Mouse (Mus musculus) liver, adult 2 months (tissue): ENCODE measurements around the gene Gm6268. TPM values are rescaled to one million over a fixed set of nuclear protein-coding genes. Genes with fewer than 3 reads are reported as not detected.

Source experiments
- DNase-seq: peaks from one replicate; pipeline ENCODE4 v3.0.0-alpha.2; 2011; ENCODE audit warnings: low read depth, low spot score; ENCODE audit errors: extremely low read depth
- H3K27ac ChIP-seq: fragments of 200-500 bp; replicated peaks from 2 replicates; pipeline ENCODE4 v1.5.1; 2012; ENCODE audit warnings: low read depth, mild to moderate bottlenecking, control low read depth, inconsistent platforms, low read length; ENCODE audit not compliant: insufficient read depth
- H3K27me3 ChIP-seq: fragments of 200-500 bp; 2 replicates; pipeline ENCODE4 v1.6.1; 2012; ENCODE audit warnings: mild to moderate bottlenecking, moderate library complexity, low read length, inconsistent platforms; ENCODE audit not compliant: control insufficient read depth, insufficient read depth
- H3K36me3 ChIP-seq: fragments of 200-500 bp; 2 replicates; pipeline ENCODE4 v1.6.1; 2012; ENCODE audit warnings: low read length, inconsistent platforms; ENCODE audit not compliant: control insufficient read depth, insufficient read depth
- H3K4me1 ChIP-seq: fragments of 200-500 bp; 2 replicates; pipeline ENCODE4 v1.6.1; 2011; ENCODE audit warnings: low read length; ENCODE audit not compliant: control insufficient read depth, insufficient read depth
- H3K4me3 ChIP-seq: fragments of 200-500 bp; 2 replicates; pipeline ENCODE4 v1.5.1; 2011; ENCODE audit warnings: low read depth, mild to moderate bottlenecking, control low read depth, low read length, moderate library complexity; ENCODE audit not compliant: insufficient read depth
- H3K79me2 ChIP-seq: fragments of 200-500 bp; 2 replicates; pipeline ENCODE4 v1.6.1; 2012; ENCODE audit warnings: inconsistent platforms, mild to moderate bottlenecking, low read length, moderate library complexity; ENCODE audit not compliant: control insufficient read depth, insufficient read depth
- H3K9ac ChIP-seq: fragments of 200-500 bp; 2 replicates; pipeline ENCODE4 v1.6.1; 2012; ENCODE audit warnings: low read depth, mild to moderate bottlenecking, control low read depth, inconsistent platforms, low read length
- CTCF ChIP-seq: fragments of 200-500 bp; IDR thresholded peaks from 2 replicates; pipeline ENCODE4 v1.5.1; 2011; ENCODE audit warnings: low read depth, low read length, control low read depth
- POLR2A ChIP-seq: fragments of 200-500 bp; IDR thresholded peaks from 2 replicates; pipeline ENCODE4 v1.6.1; 2011; ENCODE audit warnings: low read length, control low read depth; ENCODE audit not compliant: insufficient read depth; ENCODE audit errors: extremely low read depth
- WGBS: fragments of 180-500 bp; shearing (Covaris S2); methylation state at CpG from one replicate; pipeline ENCODE4 v1.1.7; 2018; 5-methylcytosine and 5-hydroxymethylcytosine counted together
- polyA plus RNA-seq: library from polyadenylated mRNA; depleted of rRNA; stranded (reverse); fragments of >200 nt; gene quantifications from 2 replicates; pipeline ENCODE4 v1.2.3, GENCODE M21; 2012; rRNA removed
- total RNA-seq: library from RNA; depleted of rRNA; stranded (reverse); fragments of >200 nt; gene quantifications from 2 replicates; pipeline ENCODE4 v1.2.3, GENCODE M21; 2014; rRNA removed

The Gm6268 gene
- total and polyA plus RNA-seq, 2 experiments: not detected

GRCm38 (mm10) chrX:36393279-36393678, 7.8 kb upstream of the Gm6268 start:
- H3K36me3 ChIP-seq: no peaks in the 10 kb centered on the region
- no peaks in the 10 kb centered on the region for H3K4me1 ChIP-seq
- no peak overlapping the region for H3K9ac ChIP-seq
- H3K79me2 ChIP-seq: no peaks in the 10 kb centered on the region
- TF ChIP-seq POLR2A (no peak), CTCF (no peak)
- 33% methylated on average over 6 of the region's 6 CpGs for WGBS
- no peak overlapping the region for H3K4me3 ChIP-seq
- DNase-seq: peak; percentile 11
- H3K27me3 ChIP-seq: no peaks in the 10 kb centered on the region
- H3K27ac ChIP-seq: no peak overlapping the region

- no peaks in the 10 kb centered on the region for H3K4me1 ChIP-seq
- no peak overlapping the region for H3K27ac ChIP-seq
- 62% methylated on average over 6 of the region's 6 CpGs for WGBS
- H3K27me3 ChIP-seq: no peaks in the 10 kb centered on the region
- no peaks in the 10 kb centered on the region for H3K36me3 ChIP-seq
- TF ChIP-seq POLR2A: no peak
- peak; percentile 29; the same call in 1 of the 2 replicates for TF ChIP-seq CTCF
- H3K9ac ChIP-seq: no peak overlapping the region
- H3K79me2 ChIP-seq: no peaks in the 10 kb centered on the region
- H3K4me3 ChIP-seq: no peak overlapping the region
- no peak for DNase-seq
Observed at GRCm38 (mm10) chrX:36402316-36402715, 1.2 kb downstream of the Gm6268 start.

GRCm38 (mm10) chrX:36419153-36419552, 18.1 kb downstream of the Gm6268 start:
- Histone ChIP-seq H3K4me1 (no peaks in the 10 kb centered on the region; the same call in 1 of the 2 replicates), H3K27me3 (no peaks in the 10 kb centered on the region), H3K36me3 (no peaks in the 10 kb centered on the region), H3K9ac (no peak overlapping the region), H3K4me3 (no peak overlapping the region), H3K27ac (no peak overlapping the region), H3K79me2 (no peaks in the 10 kb centered on the region)
- no peak for TF ChIP-seq CTCF
- no peak for TF ChIP-seq POLR2A
- WGBS: 43% methylated on average over 3 of the region's 3 CpGs
- peak; percentile 18 for DNase-seq

GRCm38 (mm10) chrX:36434993-36435392, 33.9 kb downstream of the Gm6268 start:
- Histone ChIP-seq H3K27ac (no peak overlapping the region), H3K4me3 (no peak overlapping the region), H3K9ac (no peak overlapping the region), H3K27me3 (no peaks in the 10 kb centered on the region), H3K36me3 (no peaks in the 10 kb centered on the region), H3K79me2 (no peaks in the 10 kb centered on the region), H3K4me1 (no peaks in the 10 kb centered on the region)
- no peak for TF ChIP-seq CTCF
- TF ChIP-seq POLR2A: no peak
- DNase-seq: peak; percentile 4
- WGBS: 34% methylated on average over 6 of the region's 6 CpGs

GRCm38 (mm10) chrX:36437932-36438331, 36.9 kb downstream of the Gm6268 start:
- TF ChIP-seq POLR2A (no peak), CTCF (no peak)
- no peaks in the 10 kb centered on the region for H3K36me3 ChIP-seq
- DNase-seq: no peak
- no peaks in the 10 kb centered on the region for H3K4me1 ChIP-seq
- H3K79me2 ChIP-seq: no peaks in the 10 kb centered on the region
- H3K27ac ChIP-seq: no peak overlapping the region
- H3K4me3 ChIP-seq: no peak overlapping the region
- no peak overlapping the region for H3K9ac ChIP-seq
- H3K27me3 ChIP-seq: no peaks in the 10 kb centered on the region
- WGBS: 84% methylated on average over 1 of the region's 1 CpGs

Other genes with a start within 250 kb of the Gm6268 start
- gene Zcchc12, start 205.4 kb upstream of the Gm6268 start, total RNA-seq: not detected in 2 replicates
- gene Zcchc12, start 205.4 kb upstream of the Gm6268 start, polyA plus RNA-seq: not detected in 2 replicates
- 2.8 and 3.9 TPM in 2 replicates for gene Lonrf3, start 72.9 kb upstream of the Gm6268 start, total RNA-seq
- 1.8 and 2.5 TPM in 2 replicates for gene Lonrf3, start 72.9 kb upstream of the Gm6268 start, polyA plus RNA-seq
- not detected in 2 replicates for gene Gm14569, start 90.5 kb downstream of the Gm6268 start, total RNA-seq
- not detected in 2 replicates for gene Gm14569, start 90.5 kb downstream of the Gm6268 start, polyA plus RNA-seq
- gene Pgrmc1, start 196.9 kb downstream of the Gm6268 start, total RNA-seq: 1,285 and 1,377 TPM in 2 replicates
- 669 and 710 TPM in 2 replicates for gene Pgrmc1, start 196.9 kb downstream of the Gm6268 start, polyA plus RNA-seq
- gene Akap17b, start 244.1 kb downstream of the Gm6268 start, total RNA-seq: 1.5 and 1.9 TPM in 2 replicates
- 0.48 and 0.55 TPM in 2 replicates for gene Akap17b, start 244.1 kb downstream of the Gm6268 start, polyA plus RNA-seq